Mouse (Mus musculus) hindbrain, postnatal 0 days (tissue): Measurements from ENCODE around the gene Mzt1. TPM values are rescaled to one million over a fixed set of nuclear protein-coding genes. Genes with fewer than 3 reads are reported as not detected.
"Not testable (repeated sequence)": the region's sequence is repeated elsewhere in the genome, so short reads cannot be mapped to it uniquely, and the experiment has no call there.

Experiments used
- ATAC-seq: fragments of 200-750 bp; cut with Nextera tagmentation; 2 replicates; pipeline ENCODE4 v1.8.0; 2017; ENCODE audit warnings: mild to moderate bottlenecking, moderate TSS enrichment, moderate library complexity
- DNase-seq: peaks from one replicate; pipeline ENCODE4 v3.0.0-alpha.2; 2015; ENCODE audit warnings: low spot score
- H3K27ac ChIP-seq: fragments of 300-500 bp; sonication (generic); 2 replicates; pipeline ENCODE4 v1.5.1; 2014; ENCODE audit warnings: mild to moderate bottlenecking
- H3K27me3 ChIP-seq: fragments of 300-500 bp; sonication (generic); 2 replicates; pipeline ENCODE4 v1.6.1; 2014; ENCODE audit warnings: low read length, mixed read lengths; ENCODE audit not compliant: insufficient read depth
- H3K36me3 ChIP-seq: fragments of 300-500 bp; sonication (generic); 2 replicates; pipeline ENCODE4 v1.6.1; 2014; ENCODE audit warnings: low read length, mixed read lengths; ENCODE audit not compliant: insufficient read depth
- H3K4me1 ChIP-seq: fragments of 300-500 bp; sonication (generic); 2 replicates; pipeline ENCODE4 v1.6.1; 2014; ENCODE audit warnings: antibody characterized with exemption, low read length, mixed read lengths; ENCODE audit not compliant: insufficient read depth
- H3K4me2 ChIP-seq: fragments of 300-500 bp; sonication (generic); 2 replicates; pipeline ENCODE4 v1.6.1; 2014; ENCODE audit warnings: low read depth, mild to moderate bottlenecking, low read length, moderate library complexity, mixed read lengths
- H3K4me3 ChIP-seq: fragments of 300-500 bp; sonication (generic); 2 replicates; pipeline ENCODE4 v1.5.1; 2014; ENCODE audit warnings: low read length
- H3K9ac ChIP-seq: fragments of 300-500 bp; sonication (generic); replicated peaks from 2 replicates; pipeline ENCODE4 v1.6.1; 2014; ENCODE audit warnings: mild to moderate bottlenecking, low read length, moderate library complexity, mixed read lengths
- H3K9me3 ChIP-seq: fragments of 300-500 bp; sonication (generic); 2 replicates; pipeline ENCODE4 v1.6.1; 2016; ENCODE audit warnings: low read length, mixed read lengths
- CTCF ChIP-seq: IDR thresholded peaks from 2 replicates; pipeline ENCODE4 v1.5.1; 2016; ENCODE audit warnings: antibody characterized with exemption, control low read depth, low read depth
- WGBS: fragments of 180-500 bp; shearing (Covaris S2); extraction: QIAGEN DNeasy Blood & Tissue Kit; methylation state at CpG from one replicate; pipeline ENCODE4 v1.1.7; 2014; 5-methylcytosine and 5-hydroxymethylcytosine counted together
- polyA plus RNA-seq: library from polyadenylated mRNA; unstranded; fragments of >200 nt; fragmentation: Nextera tagmentation; extraction: Ambion mirVana; gene quantifications from 2 replicates; pipeline ENCODE4 v1.2.1, GENCODE M21; 2015
- total RNA-seq: library from RNA; depleted of rRNA; stranded (reverse); fragments of >200 nt; gene quantifications from 2 replicates; pipeline ENCODE4 v1.2.3, GENCODE M21; 2014

Gene Mzt1
- total and polyA plus RNA-seq, 2 experiments from 2014 or later = 73.7 to 117 TPM

- H3K36me3 ChIP-seq = peaks cover 8% of the 10 kb centered on the region; the same call in 1 of the 2 replicates
- H3K4me2 ChIP-seq = no peak overlapping the region
- no peak for ATAC-seq
- no peak for TF ChIP-seq CTCF
- H3K9ac ChIP-seq = no peak overlapping the region
- no peaks in the 10 kb centered on the region for H3K27me3 ChIP-seq
- no peaks in the 10 kb centered on the region for H3K9me3 ChIP-seq
- H3K4me3 ChIP-seq = no peak overlapping the region
- H3K27ac ChIP-seq = no peak overlapping the region
- H3K4me1 ChIP-seq = no peaks in the 10 kb centered on the region
- DNase-seq = no peak
- WGBS = 81% methylated on average over 4 of the region's 4 CpGs
Observed at GRCm38 (mm10) chr14:99036039-99036438, 9.9 kb downstream of the Mzt1 start.

DNA sequence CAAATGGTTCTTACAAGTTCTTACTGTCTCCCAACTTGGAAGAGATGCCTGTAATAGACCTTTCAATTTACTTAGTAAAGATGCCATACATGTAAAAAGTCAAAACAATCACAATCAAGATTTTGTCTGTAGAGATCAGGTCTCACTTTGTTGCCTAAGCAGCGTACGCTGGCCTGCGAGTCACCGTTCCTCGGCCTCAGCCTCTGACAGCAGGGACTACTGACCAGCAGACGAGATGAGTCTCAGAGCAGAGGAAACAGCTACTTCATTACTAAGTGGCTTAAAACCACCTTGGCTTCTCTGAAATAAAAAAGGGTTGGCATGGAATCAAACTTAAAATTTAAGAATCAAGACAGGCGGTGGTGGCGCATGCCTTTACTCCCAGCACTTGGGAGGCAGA, 11.1 kb downstream of the Mzt1 start:
- not testable (repeated sequence) for H3K4me2 ChIP-seq, ATAC-seq, DNase-seq, H3K4me3 ChIP-seq, H3K9me3 ChIP-seq, H3K4me1 ChIP-seq, H3K9ac ChIP-seq, H3K36me3 ChIP-seq, H3K27ac ChIP-seq, H3K27me3 ChIP-seq
- 92% methylated on average over 8 of the region's 8 CpGs for WGBS

DNA sequence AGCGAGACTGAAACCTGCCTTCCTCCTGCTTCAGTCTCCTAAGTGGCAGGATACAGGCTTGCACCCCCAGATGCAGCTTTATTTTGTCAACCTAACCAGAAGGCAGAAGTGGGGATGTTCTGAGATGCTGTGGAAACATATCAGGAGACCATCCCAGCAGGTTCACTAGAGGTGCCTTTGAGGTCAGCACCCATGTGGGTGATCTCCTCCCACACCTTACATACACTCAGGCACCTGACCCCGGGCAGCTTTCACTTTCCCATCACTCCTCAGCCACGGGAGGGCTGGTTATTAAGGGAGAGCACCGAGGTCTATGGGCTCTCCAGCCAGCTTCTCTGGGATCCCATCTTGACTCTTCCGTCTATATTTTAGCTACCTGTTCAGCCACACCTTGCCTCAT, 13.3 kb downstream of the Mzt1 start:
- Histone ChIP-seq H3K9ac (no peak overlapping the region), H3K9me3 (no peaks in the 10 kb centered on the region), H3K4me3 (no peak overlapping the region), H3K27ac (no peak overlapping the region), H3K36me3 (peaks cover 3% of the 10 kb centered on the region; the same call in 1 of the 2 replicates), H3K4me1 (no peaks in the 10 kb centered on the region), H3K27me3 (no peaks in the 10 kb centered on the region), H3K4me2 (no peak overlapping the region)
- WGBS = 81% methylated on average over 5 of the region's 5 CpGs
- no peak for DNase-seq
- ATAC-seq = 0 out of 2 replicates have a peak, but pooled peaks have one; percentile 38
- no peak for TF ChIP-seq CTCF

- no peak overlapping the region for H3K27ac ChIP-seq
- H3K4me3 ChIP-seq = no peak overlapping the region
- H3K4me2 ChIP-seq = no peak overlapping the region
- ATAC-seq (no peak), DNase-seq (no peak)
- peaks cover 3% of the 10 kb centered on the region; the same call in 1 of the 2 replicates for H3K36me3 ChIP-seq
- no peaks in the 10 kb centered on the region for H3K9me3 ChIP-seq
- TF ChIP-seq CTCF = no peak
- H3K27me3 ChIP-seq = no peaks in the 10 kb centered on the region
- H3K4me1 ChIP-seq = no peaks in the 10 kb centered on the region
- 83% methylated on average over 5 of the region's 5 CpGs for WGBS
- no peak overlapping the region for H3K9ac ChIP-seq
Observed at GRCm38 (mm10) chr14:99031337-99031873, 14.5 kb downstream of the Mzt1 start.

GRCm38 (mm10) chr14:99029987-99030386, 15.9 kb downstream of the Mzt1 start:
- ATAC-seq (no peak), DNase-seq (no peak)
- Histone ChIP-seq H3K27me3 (no peaks in the 10 kb centered on the region), H3K4me1 (no peaks in the 10 kb centered on the region), H3K4me2 (no peak overlapping the region), H3K9ac (no peak overlapping the region), H3K36me3 (no peaks in the 10 kb centered on the region), H3K4me3 (no peak overlapping the region), H3K27ac (no peak overlapping the region), H3K9me3 (no peaks in the 10 kb centered on the region)
- WGBS = 73% methylated on average over 5 of the region's 5 CpGs
- TF ChIP-seq CTCF = no peak

DNA sequence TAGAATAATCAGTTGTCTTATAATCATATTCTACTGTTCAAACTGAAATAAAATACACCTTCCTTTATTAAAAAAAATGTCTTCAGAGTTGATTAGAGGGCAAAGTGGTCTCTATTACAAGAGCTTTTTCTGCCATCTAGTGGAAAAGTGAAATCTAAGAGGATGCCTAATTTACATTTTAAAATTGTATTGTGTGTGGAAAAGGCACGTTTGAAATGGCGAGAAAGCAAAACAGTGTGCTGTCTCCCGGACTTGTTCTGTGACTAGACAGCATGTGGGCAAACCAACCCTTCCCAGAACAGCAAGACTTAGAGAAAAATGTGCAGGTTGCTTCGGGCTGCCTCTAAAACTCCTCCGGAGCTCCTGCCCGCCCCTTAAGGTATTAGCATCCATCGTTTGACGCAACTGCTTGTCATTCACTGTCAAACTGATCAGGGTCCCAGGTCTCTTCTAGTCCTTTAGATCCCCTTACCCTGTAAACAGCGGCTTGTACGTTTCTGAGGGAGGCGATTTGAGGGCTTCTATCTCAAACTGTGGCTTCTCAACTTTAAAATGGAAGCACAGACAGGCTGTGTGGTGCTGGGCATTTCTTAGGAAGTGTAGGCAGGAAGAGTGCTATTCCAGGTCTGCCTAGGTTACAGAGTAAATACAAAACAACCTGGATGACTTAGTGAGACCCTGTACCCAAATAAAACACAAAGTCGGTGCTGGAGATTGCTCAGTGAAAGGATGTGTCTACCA, 23.4 kb downstream of the Mzt1 start:
- no peaks in the 10 kb centered on the region for H3K9me3 ChIP-seq
- 0 out of 2 replicates have a peak overlapping the region, but pooled peaks have one; percentile 24 for H3K9ac ChIP-seq

More for the DNA sequence above, 23.4 kb downstream of the Mzt1 start:
- no peak overlapping the region for H3K27ac ChIP-seq
- ATAC-seq = 0 out of 2 replicates have a peak, but pooled peaks have one; percentile 48
- no peaks in the 10 kb centered on the region for H3K36me3 ChIP-seq
- WGBS = 41% methylated on average over 12 of the region's 12 CpGs
- DNase-seq = peak; percentile 76
- peak; percentile 65 for TF ChIP-seq CTCF
- peak overlapping the region; percentile 28 for H3K4me3 ChIP-seq
- H3K27me3 ChIP-seq = no peaks in the 10 kb centered on the region
- H3K4me1 ChIP-seq = no peaks in the 10 kb centered on the region
- peak overlapping the region; percentile 52 for H3K4me2 ChIP-seq
